Mouse (Mus musculus): Measurements from ENCODE around the gene Dmpk. TPM values are rescaled to one million over a fixed set of nuclear protein-coding genes. Genes with fewer than 3 reads are reported as not detected.

Gene Dmpk
- total and polyA plus RNA-seq, 3 experiments, result 0.30 to 0.56 (median 0.36) TPM

GRCm38 (mm10) chr7:19080451-19080950 is 3.1 kb upstream of the Dmpk start:
- no peaks in the 10 kb centered on the region for H3K79me2 ChIP-seq (replicated peaks; ENCODE audit: control insufficient read depth, extremely low read depth, insufficient read depth, poor library complexity, severe bottlenecking)
- no peak overlapping the region for H3K4me2 ChIP-seq (ENCODE audit: insufficient read depth, low read depth, poor library complexity, severe bottlenecking)
- H3K4me1 ChIP-seq (ENCODE audit: control insufficient read depth in 1 of 2, insufficient read depth in 2 of 2), result peaks cover 31 to 62% of the 10 kb centered on the region in 2 experiments
- H3K36me3 ChIP-seq (replicated peaks in 1 of 2; ENCODE audit: control insufficient read depth in 1 of 2, insufficient read depth in 1 of 2, low read length in 1 of 2), result no peaks in the 10 kb centered on the region
- H3K27ac ChIP-seq (ENCODE audit: insufficient read depth, low read depth), result no peak overlapping the region
- H3K27me3 ChIP-seq (replicated peaks), result peaks cover 80% of the 10 kb centered on the region
- H3K9ac ChIP-seq (ENCODE audit: insufficient read depth, low read depth), result no peak overlapping the region
- TF ChIP-seq ETS1 (conservative IDR thresholded peaks at IDR 0.05; ENCODE audit: low read depth, low read length), result no peak
- no peak for TF ChIP-seq CTCF (conservative IDR thresholded peaks at IDR 0.05 in 1 of 2, IDR thresholded peaks at IDR 0.05 in 1 of 2; ENCODE audit: low read depth in 2 of 2, low read length in 2 of 2)
- H3K4me3 ChIP-seq (replicated peaks in 1 of 3; ENCODE audit: low read depth in 2 of 3, low read length in 2 of 3, poor library complexity in 1 of 3), result no peak overlapping the region
- no peak for DNase-seq (ENCODE audit: extremely low read depth)
- peaks cover 18% of the 10 kb centered on the region for H3K9me3 ChIP-seq (replicated peaks; ENCODE audit: low read length)
- dilution Hi-C loops (cut with MboI; ENCODE audit: extremely low pct_ligation_motif_present, extremely low pct_unique_long_range_greater_than_20kb, low sequenced_read_pairs) (no loop called here), in situ Hi-C loops (cut with MboI; ENCODE audit: low pct_ligation_motif_present, low pct_unique_long_range_greater_than_20kb, low sequenced_read_pairs) (no loop called here)

GRCm38 (mm10) chr7:19082171-19082570 is 1.5 kb upstream of the Dmpk start:
- in situ Hi-C loops (cut with MboI; ENCODE audit: low pct_ligation_motif_present, low pct_unique_long_range_greater_than_20kb, low sequenced_read_pairs) (no loop called here), dilution Hi-C loops (cut with MboI; ENCODE audit: extremely low pct_ligation_motif_present, extremely low pct_unique_long_range_greater_than_20kb, low sequenced_read_pairs) (no loop called here)
- no peak overlapping the region for H3K4me2 ChIP-seq (ENCODE audit: insufficient read depth, low read depth, poor library complexity, severe bottlenecking)
- no peak for TF ChIP-seq CHD1 (IDR thresholded peaks at IDR 0.05; ENCODE audit: low read depth, low read length)
- no peak for TF ChIP-seq IRF4 (IDR thresholded peaks at IDR 0.05; ENCODE audit: low read depth, low read length)
- TF ChIP-seq GABPA (IDR thresholded peaks at IDR 0.05; ENCODE audit: insufficient replicate concordance, low read depth, low read length), result no peak
- TF ChIP-seq ZC3H11A (IDR thresholded peaks at IDR 0.05; ENCODE audit: low read depth, low read length), result no peak
- TF ChIP-seq NRF1 (IDR thresholded peaks at IDR 0.05; ENCODE audit: low read depth, low read length), result no peak
- no peak for TF ChIP-seq KAT2A (IDR thresholded peaks at IDR 0.05; ENCODE audit: insufficient replicate concordance, low read length)
- no peak for TF ChIP-seq UBTF (IDR thresholded peaks at IDR 0.05; ENCODE audit: low read depth, low read length)
- TF ChIP-seq USF1 (IDR thresholded peaks at IDR 0.05; ENCODE audit: low read depth, low read length), result no peak
- DNase-seq (ENCODE audit: extremely low read depth), result no peak
- H3K4me3 ChIP-seq (replicated peaks in 1 of 3; ENCODE audit: low read depth in 2 of 3, low read length in 2 of 3, poor library complexity in 1 of 3), result no peak overlapping the region
- peaks cover 2% of the 10 kb centered on the region for H3K9me3 ChIP-seq (replicated peaks; ENCODE audit: low read length)
- H3K9ac ChIP-seq (ENCODE audit: insufficient read depth, low read depth), result no peak overlapping the region
- H3K27me3 ChIP-seq (replicated peaks), result peaks cover 84% of the 10 kb centered on the region
- no peaks in the 10 kb centered on the region for H3K79me2 ChIP-seq (replicated peaks; ENCODE audit: control insufficient read depth, extremely low read depth, insufficient read depth, poor library complexity, severe bottlenecking)
- H3K27ac ChIP-seq (ENCODE audit: insufficient read depth, low read depth), result no peak overlapping the region
- peaks cover 38 to 77% of the 10 kb centered on the region in 2 experiments for H3K4me1 ChIP-seq (ENCODE audit: control insufficient read depth in 1 of 2, insufficient read depth in 2 of 2)
- no peaks in the 10 kb centered on the region for H3K36me3 ChIP-seq (replicated peaks in 1 of 2; ENCODE audit: control insufficient read depth in 1 of 2, insufficient read depth in 1 of 2, low read length in 1 of 2)

DNA sequence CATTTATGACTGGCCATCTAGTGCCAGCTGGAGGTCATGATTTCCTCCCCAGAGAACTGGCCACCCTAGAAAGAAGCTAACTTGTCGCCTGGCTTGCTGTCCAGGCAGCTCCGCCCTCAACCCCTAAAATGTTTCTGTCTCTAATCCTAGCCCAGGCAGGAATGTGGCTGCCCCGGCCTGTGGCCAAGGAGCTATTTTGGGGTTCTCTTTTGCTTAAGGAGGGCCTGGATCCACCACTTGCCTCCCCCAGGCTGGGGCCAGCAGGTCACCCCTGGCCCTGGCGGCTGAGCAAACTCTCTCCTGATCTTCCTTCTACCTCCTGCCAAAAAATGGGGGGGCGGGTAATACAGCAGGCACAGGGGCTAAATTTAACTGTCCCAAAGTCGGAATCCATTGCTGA is 553 bp upstream of the Dmpk start:
- Histone ChIP-seq H3K27me3 (replicated peaks) (peaks cover 86% of the 10 kb centered on the region), H3K27ac (ENCODE audit: insufficient read depth, low read depth) (no peak overlapping the region), H3K9me3 (replicated peaks; ENCODE audit: low read length) (no peaks in the 10 kb centered on the region), H3K4me2 (ENCODE audit: insufficient read depth, low read depth, poor library complexity, severe bottlenecking) (no peak overlapping the region), H3K9ac (ENCODE audit: insufficient read depth, low read depth) (no peak overlapping the region), H3K36me3 (replicated peaks in 1 of 2; ENCODE audit: control insufficient read depth in 1 of 2, insufficient read depth in 1 of 2, low read length in 1 of 2) (no peaks in the 10 kb centered on the region), H3K79me2 (replicated peaks; ENCODE audit: control insufficient read depth, extremely low read depth, insufficient read depth, poor library complexity, severe bottlenecking) (no peaks in the 10 kb centered on the region), H3K4me1 (ENCODE audit: control insufficient read depth in 1 of 2, insufficient read depth in 2 of 2) (peaks cover 28 to 67% of the 10 kb centered on the region in 2 experiments), H3K4me3 (replicated peaks in 1 of 3; ENCODE audit: low read depth in 2 of 3, low read length in 2 of 3, poor library complexity in 1 of 3) (no peak overlapping the region)
- TF ChIP-seq MEF2A (IDR thresholded peaks at IDR 0.05; ENCODE audit: borderline replicate concordance, low read depth, low read length), result no peak
- no peak for TF ChIP-seq PAX5 (IDR thresholded peaks at IDR 0.05; ENCODE audit: low read length)
- no peak for DNase-seq (ENCODE audit: extremely low read depth)
- dilution Hi-C loops (cut with MboI; ENCODE audit: extremely low pct_ligation_motif_present, extremely low pct_unique_long_range_greater_than_20kb, low sequenced_read_pairs), result no loop called here
- in situ Hi-C loops (cut with MboI; ENCODE audit: low pct_ligation_motif_present, low pct_unique_long_range_greater_than_20kb, low sequenced_read_pairs), result no loop called here

Data from CH12.LX (cell line).